ENCODE assay signal across 31 mouse cellular contexts in the genomic region with DNA sequence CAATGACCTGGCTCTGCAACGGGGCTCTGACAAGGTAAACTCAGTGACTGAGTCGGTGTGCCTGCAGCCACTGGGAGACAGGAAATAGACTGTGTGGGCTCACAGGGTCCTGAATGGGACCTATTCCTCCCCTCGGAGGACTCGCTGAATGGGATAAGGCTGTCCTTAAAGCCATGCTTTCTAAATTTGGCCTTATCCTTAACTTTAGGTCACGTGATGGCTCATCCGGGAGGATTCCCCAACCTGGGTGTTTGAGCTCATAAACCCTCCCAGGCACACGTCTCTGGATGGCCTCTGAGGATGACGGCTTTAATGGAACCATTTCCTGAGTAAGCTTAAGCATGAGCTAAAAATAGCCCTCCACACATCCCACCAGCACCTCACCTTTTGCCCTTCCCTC. TPM values are rescaled to one million over a fixed set of nuclear protein-coding genes. Genes with fewer than 3 reads are reported as not detected.
"Had no signal": no experiment of that assay in that cellular context is flagged by ENCODE, and none has a peak within 500 bp of the region (broad histone marks: within the 10 kb centered on the region; RNA-seq: fewer than 3 reads in every experiment).

No protein-coding gene starts in this region.

- H3K36me3 ChIP-seq: heart, embryonic 10.5 days; heart, embryonic 12.5 days; hindbrain, embryonic 10.5 days; hindbrain, embryonic 12.5 days; kidney, embryonic 15.5 days; limb, embryonic 13.5 days; limb, embryonic 15.5 days had no signal

- DNase-seq: gastrocnemius, adult 2 months; gastrocnemius, postnatal 10 days; gastrocnemius, postnatal 25 days; heart, adult 18-20 months; heart, postnatal 10 days; heart, postnatal 4 days; kidney, adult 11 months; kidney, adult 2 months; kidney, adult 9 months; kidney, postnatal 14 days; kidney, postnatal 36 days; layer of hippocampus, adult 9-11 months; layer of hippocampus, postnatal 36 days; left cerebral cortex, postnatal 4 days had no signal

- H3K27ac ChIP-seq: gastrocnemius, adult 2 months; heart, embryonic 10.5 days; hindbrain, embryonic 10.5 days; hindbrain, embryonic 12.5 days; hindbrain, embryonic 14.5 days; kidney, embryonic 15.5 days; kidney, postnatal 0 days; limb, embryonic 13.5 days; limb, embryonic 15.5 days had no signal

- H3K9me3 ChIP-seq: heart, embryonic 10.5 days; heart, embryonic 12.5 days; hindbrain, embryonic 10.5 days; hindbrain, embryonic 12.5 days; kidney, embryonic 15.5 days; limb, embryonic 13.5 days; limb, embryonic 15.5 days had no signal

- H3K9ac ChIP-seq: heart, embryonic 12.5 days; hindbrain, embryonic 12.5 days; hindbrain, embryonic 14.5 days; kidney, embryonic 15.5 days; limb, embryonic 13.5 days; limb, embryonic 15.5 days had no signal

- H3K4me1 ChIP-seq: hindbrain, embryonic 12.5 days had no signal

- H3K4me2 ChIP-seq: heart, embryonic 12.5 days; hindbrain, embryonic 12.5 days; hindbrain, embryonic 14.5 days; kidney, embryonic 15.5 days; limb, embryonic 13.5 days; limb, embryonic 15.5 days had no signal

- H3K4me3 ChIP-seq: gastrocnemius, adult 2 months; heart, embryonic 10.5 days; heart, embryonic 12.5 days; hindbrain, embryonic 10.5 days; hindbrain, embryonic 12.5 days; kidney, embryonic 15.5 days; limb, embryonic 13.5 days; limb, embryonic 15.5 days had no signal

- ATAC-seq: hindbrain, embryonic 16.5 days; inflammation-experienced regulatory T-cells, adult 6 months; intestine, embryonic 16.5 days had no signal

- H3K27me3 ChIP-seq: heart, embryonic 12.5 days; kidney, embryonic 15.5 days; limb, embryonic 13.5 days; limb, embryonic 15.5 days had no signal

RNA-seq across cellular contexts. Expression of a gene that starts 1.4 kb away (rescaled TPM):
- polyA plus RNA-seq: heart, embryonic 10.5 days; heart, embryonic 12.5 days; heart, embryonic 14.5 days; hindbrain, embryonic 10.5 days; hindbrain, embryonic 12.5 days; hindbrain, embryonic 14.5 days; hindbrain, embryonic 16.5 days; kidney, embryonic 15.5 days; kidney, postnatal 0 days; limb, embryonic 11.5 days; limb, embryonic 13.5 days; liver, adult 2 months had no signal

RNA-seq across cellular contexts. Expression of a gene that starts 19.4 kb away (rescaled TPM):
- polyA plus RNA-seq: heart, embryonic 10.5 days; heart, embryonic 12.5 days; heart, embryonic 14.5 days; heart, embryonic 16.5 days; hindbrain, embryonic 10.5 days; hindbrain, embryonic 12.5 days; intestine, embryonic 16.5 days; kidney, adult 2 months; kidney, embryonic 15.5 days; kidney, postnatal 0 days; limb, embryonic 11.5 days; limb, embryonic 13.5 days; liver, adult 2 months had no signal

RNA-seq across cellular contexts. Expression of a gene that starts 24.3 kb away (rescaled TPM):
- polyA plus RNA-seq: heart, embryonic 10.5 days; heart, embryonic 12.5 days; heart, embryonic 14.5 days; heart, embryonic 16.5 days; hindbrain, embryonic 10.5 days; hindbrain, embryonic 12.5 days; hindbrain, embryonic 14.5 days; hindbrain, embryonic 16.5 days; inflammation-experienced regulatory T-cells, adult 6 months; intestine, embryonic 16.5 days; kidney, adult 2 months; kidney, embryonic 15.5 days; kidney, postnatal 0 days; large intestine, adult 2 months; limb, embryonic 11.5 days; limb, embryonic 13.5 days; liver, adult 2 months had no signal

RNA-seq across cellular contexts. Expression of a gene that starts 29.2 kb away (rescaled TPM):
- polyA plus RNA-seq: heart, embryonic 10.5 days; heart, embryonic 12.5 days; heart, embryonic 14.5 days; heart, embryonic 16.5 days; hindbrain, embryonic 10.5 days; hindbrain, embryonic 12.5 days; hindbrain, embryonic 14.5 days; hindbrain, embryonic 16.5 days; inflammation-experienced regulatory T-cells, adult 6 months; intestine, embryonic 16.5 days; kidney, adult 2 months; kidney, embryonic 15.5 days; kidney, postnatal 0 days; large intestine, adult 2 months; limb, embryonic 11.5 days; limb, embryonic 13.5 days; liver, adult 2 months had no signal

RNA-seq across cellular contexts. Expression of a gene that starts 39.9 kb away (rescaled TPM):
- polyA plus RNA-seq: heart, embryonic 10.5 days; heart, embryonic 12.5 days; heart, embryonic 14.5 days; heart, embryonic 16.5 days; hindbrain, embryonic 10.5 days; hindbrain, embryonic 12.5 days; hindbrain, embryonic 14.5 days; hindbrain, embryonic 16.5 days; inflammation-experienced regulatory T-cells, adult 6 months; kidney, adult 2 months; kidney, embryonic 15.5 days; kidney, postnatal 0 days; limb, embryonic 11.5 days; liver, adult 2 months had no signal
